Mouse (Mus musculus): ENCODE measurements around the gene Derl2. TPM values are rescaled to one million over a fixed set of nuclear protein-coding genes. Genes with fewer than 3 reads are reported as not detected.
A peak's percentile ranks its signal among the peaks of the same experiment; 100 is the strongest.

Derl2 gene
- 40.5 and 43.5 TPM in 2 replicates for polyA plus RNA-seq (2015; fragmentation: Nextera tagmentation; extraction: Ambion mirVana)

DNA sequence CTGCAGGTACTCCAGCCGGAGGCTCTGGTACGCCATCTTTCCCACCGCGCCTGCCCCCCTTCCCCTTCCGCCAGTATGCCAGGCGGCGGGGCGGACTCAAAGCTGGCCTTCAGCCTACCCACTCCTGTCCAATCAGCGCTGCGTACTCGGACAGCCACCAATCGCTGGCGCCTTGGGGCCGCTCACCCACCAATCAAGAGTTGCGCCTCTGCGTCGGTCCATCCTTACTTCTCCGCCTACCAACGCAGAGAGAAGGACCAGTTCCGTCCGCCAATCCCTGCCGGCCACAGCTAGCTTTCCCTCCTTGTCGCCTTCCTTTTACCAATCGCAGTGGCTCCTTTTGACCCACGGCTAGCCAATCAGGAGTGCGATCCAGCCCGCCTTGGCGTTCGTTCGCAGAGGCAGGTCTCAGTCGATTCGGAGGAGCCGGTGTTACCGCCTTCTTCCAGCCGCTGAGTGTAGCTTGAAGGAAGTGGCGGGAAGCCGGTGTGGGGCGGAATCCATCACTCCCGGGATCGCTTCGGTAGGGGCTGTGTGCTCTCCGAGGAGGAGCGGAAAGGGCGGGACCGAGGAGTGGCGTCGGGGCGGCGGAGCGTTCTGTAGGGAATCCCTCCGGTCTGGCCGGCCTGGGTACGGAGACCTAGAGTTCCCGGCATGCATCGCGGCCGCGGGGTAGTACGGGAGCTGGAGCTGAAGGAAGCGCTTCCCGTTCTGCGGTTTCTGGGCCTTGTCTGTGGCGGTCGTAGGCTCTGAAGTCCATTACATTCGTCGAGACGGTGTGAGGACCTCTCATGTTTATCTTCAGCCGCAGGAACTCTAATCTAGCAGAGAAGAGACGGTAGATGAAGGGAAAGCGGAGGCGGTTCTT lies at the start of gene Derl2, which contains the start of gene Mis12:
Gene Derl2, minus strand, starts transcription at position 641 of the 868 bp plus-strand sequence.
Gene Mis12, plus strand, starts transcription at position 411 of the 868 bp plus-strand sequence.
- Histone ChIP-seq H3K36me3 (peaks cover 12% of the 10 kb centered on the region; the same call in 1 of the 2 replicates), H3K9ac (peak within 1 kb of the TSS; percentile 93), H3K4me3 (replicated peaks) (peak within 1 kb of the TSS; percentile 99), H3K27me3 (no peaks in the 10 kb centered on the region), H3K4me2 (replicated peaks) (peak within 1 kb of the TSS; percentile 74), H3K27ac (replicated peaks) (peak within 1 kb of the TSS; percentile 97), H3K4me1 (peaks cover 21% of the 10 kb centered on the region), H3K9me3 (replicated peaks) (no peaks in the 10 kb centered on the region)
- WGBS = under 1% methylated on average over 71 of the region's 71 CpGs
- peak; percentile 100 for ATAC-seq (ENCODE audit: insufficient number of reproducible peaks, low FRiP score, low TSS enrichment, low read depth)

DNA sequence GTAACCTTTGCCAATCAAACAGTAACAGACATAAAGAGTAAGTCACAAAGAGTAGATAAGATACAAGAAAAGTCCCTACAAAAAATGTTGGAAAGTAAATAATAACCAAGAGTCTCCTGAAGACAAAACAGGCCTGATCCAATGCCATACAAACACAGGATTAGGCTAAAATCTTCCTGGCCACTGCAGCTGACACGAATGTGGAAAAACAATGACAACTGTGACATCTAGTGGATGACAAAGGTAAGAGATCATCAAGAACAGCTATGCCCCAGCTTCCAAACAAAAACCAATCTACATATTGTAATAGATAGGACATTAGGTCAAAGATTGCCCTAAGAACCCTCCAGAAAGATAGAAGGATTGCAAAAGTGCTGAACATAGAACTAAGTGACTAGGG lies 32.9 kb upstream of the Derl2 start:
- no peak for ATAC-seq (ENCODE audit: insufficient number of reproducible peaks, low FRiP score, low TSS enrichment, low read depth)
- H3K9ac ChIP-seq = no peak overlapping the region

DNA sequence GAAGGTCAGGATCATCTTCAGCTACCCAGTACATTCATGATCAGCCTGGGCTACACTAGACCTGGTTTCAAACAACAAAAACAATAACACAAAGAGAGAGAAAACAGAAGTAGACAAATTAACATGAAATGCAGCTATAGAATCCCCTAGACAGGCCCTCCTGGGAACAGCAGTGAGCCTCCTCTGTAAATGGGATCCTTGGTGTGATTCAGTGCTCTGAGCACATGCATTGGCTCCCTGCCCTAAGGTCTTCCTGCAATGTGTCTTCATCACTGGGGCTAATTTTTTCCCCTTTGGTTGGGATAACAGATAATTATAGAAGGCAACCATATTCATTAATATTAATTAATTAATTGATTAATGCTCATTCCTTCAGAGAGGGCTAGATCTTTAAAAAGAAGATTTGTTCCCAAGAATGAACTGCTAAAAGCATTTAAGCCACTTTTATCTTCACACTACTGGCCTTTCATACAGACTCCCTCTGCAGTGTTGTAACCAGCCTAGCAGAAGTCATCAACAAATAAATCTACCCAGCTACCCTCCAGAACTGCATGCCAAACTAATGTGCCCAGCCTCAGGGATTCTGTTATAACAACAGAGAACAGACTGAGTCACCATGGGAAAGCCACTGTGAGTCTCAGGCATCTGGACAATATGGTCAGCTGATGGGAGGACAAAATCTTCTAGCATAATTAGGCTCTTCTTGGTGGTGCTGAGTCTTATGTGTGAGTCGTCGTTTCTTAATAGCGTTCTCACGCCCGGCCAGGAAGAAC lies 20.1 kb upstream of the Derl2 start:
- no peak overlapping the region for H3K27ac ChIP-seq (replicated peaks)
- no peak overlapping the region for H3K9ac ChIP-seq
- ATAC-seq (ENCODE audit: insufficient number of reproducible peaks, low FRiP score, low TSS enrichment, low read depth) = no peak
- no peaks in the 10 kb centered on the region for H3K36me3 ChIP-seq
- H3K4me3 ChIP-seq (replicated peaks) = no peak overlapping the region
- H3K4me1 ChIP-seq = no peaks in the 10 kb centered on the region
- H3K9me3 ChIP-seq (replicated peaks) = no peaks in the 10 kb centered on the region
- no peak overlapping the region for H3K4me2 ChIP-seq (replicated peaks)
- WGBS = 93% methylated on average over 5 of the region's 5 CpGs
- no peaks in the 10 kb centered on the region for H3K27me3 ChIP-seq

More for the DNA sequence above, 32.9 kb upstream of the Derl2 start:
- Histone ChIP-seq H3K4me1 (no peaks in the 10 kb centered on the region), H3K4me3 (replicated peaks) (no peak overlapping the region), H3K36me3 (no peaks in the 10 kb centered on the region), H3K27ac (replicated peaks) (no peak overlapping the region), H3K4me2 (replicated peaks) (no peak overlapping the region), H3K27me3 (no peaks in the 10 kb centered on the region), H3K9me3 (replicated peaks) (no peaks in the 10 kb centered on the region)
- 0% methylated on average over 1 of the region's 1 CpGs for WGBS

DNA sequence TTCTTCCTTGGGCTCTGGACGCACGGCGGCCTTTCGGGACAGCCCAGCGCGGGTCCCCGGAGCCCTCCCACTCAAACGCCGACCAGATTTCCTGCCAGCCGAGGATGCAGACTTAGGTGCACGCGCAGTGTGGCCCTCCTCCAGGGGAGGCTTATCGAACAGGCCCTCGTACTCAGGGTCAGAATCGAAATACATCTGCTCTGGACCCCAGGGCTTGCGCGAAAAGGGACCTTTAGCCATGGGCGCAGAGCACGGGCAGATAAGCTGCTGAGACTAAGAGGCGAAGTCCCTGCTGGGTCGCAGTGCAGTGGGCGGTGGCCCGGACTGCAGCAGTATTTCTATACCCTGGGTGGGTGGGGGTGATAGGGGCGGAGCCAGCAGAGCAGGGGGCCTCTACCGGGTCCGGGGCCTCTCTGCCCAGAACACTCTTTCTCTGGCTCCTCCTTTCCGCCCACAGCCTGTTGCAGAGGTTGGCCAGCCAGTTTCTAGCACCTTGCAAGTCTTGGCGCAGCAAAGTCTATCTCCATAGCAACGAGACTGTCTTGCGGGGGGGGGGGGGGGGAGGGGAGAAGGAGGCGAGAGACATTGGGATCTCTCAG lies 13.6 kb upstream of the Derl2 start, which contains the start of gene 6330403K07Rik:
Gene 6330403K07Rik, minus strand, starts transcription at position 351 of the 599 bp plus-strand sequence.
- Histone ChIP-seq H3K4me1 (peaks cover 14% of the 10 kb centered on the region), H3K4me2 (replicated peaks) (peak within 1 kb of the TSS; percentile 81), H3K27ac (replicated peaks) (peak within 1 kb of the TSS; percentile 89), H3K9ac (peak within 1 kb of the TSS; percentile 41), H3K4me3 (replicated peaks) (peak within 1 kb of the TSS; percentile 55), H3K9me3 (replicated peaks) (no peaks in the 10 kb centered on the region), H3K36me3 (peaks cover under 1% of the 10 kb centered on the region; the same call in 1 of the 2 replicates), H3K27me3 (no peaks in the 10 kb centered on the region)
- ATAC-seq (ENCODE audit: insufficient number of reproducible peaks, low FRiP score, low TSS enrichment, low read depth) = peak; percentile 96
- under 1% methylated on average over 30 of the region's 31 CpGs for WGBS

- ATAC-seq (ENCODE audit: insufficient number of reproducible peaks, low FRiP score, low TSS enrichment, low read depth) = 0 out of 2 replicates have a peak, but pooled peaks have one; percentile 9
Measured at GRCm38 (mm10) chr11:71032491-71033162, 13.0 kb upstream of the Derl2 start.

DNA sequence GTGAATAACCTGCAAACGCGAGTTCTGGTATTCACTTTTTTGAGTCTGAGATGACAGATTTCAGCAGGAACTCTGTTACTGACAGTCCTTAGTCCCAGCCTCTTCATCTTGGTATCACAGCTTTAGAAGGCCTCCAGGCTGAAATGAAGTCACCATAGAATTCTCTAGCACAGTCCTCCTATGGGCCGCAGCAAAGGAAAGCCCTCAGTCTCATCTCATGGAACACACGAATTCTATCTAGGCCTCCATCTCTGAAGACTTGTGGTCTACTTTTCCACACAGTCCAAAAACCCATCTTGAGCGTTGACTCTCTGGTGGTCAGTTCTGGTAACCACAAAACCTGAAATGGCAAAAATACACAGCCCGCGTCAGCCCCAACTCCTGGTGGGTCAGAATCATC lies 12.4 kb upstream of the Derl2 start:
- H3K4me1 ChIP-seq = peaks cover 14% of the 10 kb centered on the region
- no peaks in the 10 kb centered on the region for H3K9me3 ChIP-seq (replicated peaks)
- peak overlapping the region; percentile 81 for H3K4me2 ChIP-seq (replicated peaks)
- 54% methylated on average over 7 of the region's 7 CpGs for WGBS
- H3K36me3 ChIP-seq = peaks cover 13% of the 10 kb centered on the region; the same call in 1 of the 2 replicates
- no peak for ATAC-seq (ENCODE audit: insufficient number of reproducible peaks, low FRiP score, low TSS enrichment, low read depth)
- H3K9ac ChIP-seq = peak overlapping the region; percentile 41
- H3K27ac ChIP-seq (replicated peaks) = peak overlapping the region; percentile 89
- H3K27me3 ChIP-seq = no peaks in the 10 kb centered on the region
- H3K4me3 ChIP-seq (replicated peaks) = peak overlapping the region; percentile 55

More at GRCm38 (mm10) chr11:71032491-71033162, 13.0 kb upstream of the Derl2 start:
- H3K36me3 ChIP-seq = peaks cover 7% of the 10 kb centered on the region; the same call in 1 of the 2 replicates
- peak overlapping the region; percentile 55 for H3K4me3 ChIP-seq (replicated peaks)
- H3K27me3 ChIP-seq = no peaks in the 10 kb centered on the region
- H3K4me1 ChIP-seq = peaks cover 14% of the 10 kb centered on the region
- H3K27ac ChIP-seq (replicated peaks) = peak overlapping the region; percentile 89
- peak overlapping the region; percentile 81 for H3K4me2 ChIP-seq (replicated peaks)
- WGBS = 3% methylated on average over 26 of the region's 26 CpGs
- peak overlapping the region; percentile 41 for H3K9ac ChIP-seq
- H3K9me3 ChIP-seq (replicated peaks) = no peaks in the 10 kb centered on the region

DNA sequence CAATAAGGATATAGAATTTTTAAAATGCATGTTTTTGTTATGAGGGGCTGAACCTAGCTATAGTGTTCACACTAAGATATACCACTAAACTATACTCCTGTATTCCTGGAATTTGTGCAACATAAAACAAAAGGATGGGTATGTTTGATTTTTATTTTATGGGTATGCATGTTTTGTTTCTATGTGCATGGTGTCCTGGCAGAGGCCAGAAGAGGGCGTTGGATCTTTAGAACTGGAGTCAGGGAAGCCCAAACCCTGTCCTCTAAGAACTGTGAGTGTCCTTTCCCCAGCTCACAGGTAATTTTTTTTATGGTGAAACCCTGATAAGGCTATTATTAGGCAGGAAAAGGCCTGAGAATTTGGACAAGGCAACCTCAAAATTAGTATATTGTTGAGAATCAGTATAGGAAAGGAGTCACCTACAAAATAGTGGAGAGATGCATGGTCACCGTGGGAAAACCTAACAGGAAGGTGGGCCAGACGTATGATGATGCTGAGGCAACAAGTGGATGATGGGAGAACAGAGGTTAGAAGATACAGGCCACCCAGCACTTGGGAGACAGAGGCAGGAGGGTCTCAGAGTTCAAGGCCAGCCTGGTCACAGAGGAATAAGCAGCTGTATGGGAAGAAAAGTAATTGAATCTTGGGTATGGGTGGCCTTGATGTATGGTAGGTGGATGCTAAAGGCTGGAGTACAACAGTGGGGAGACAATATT lies 9.9 kb upstream of the Derl2 start:
- H3K4me3 ChIP-seq (replicated peaks) = no peak overlapping the region
- H3K27me3 ChIP-seq = no peaks in the 10 kb centered on the region
- H3K36me3 ChIP-seq = peaks cover 35% of the 10 kb centered on the region
- WGBS = 73% methylated on average over 3 of the region's 3 CpGs
- H3K27ac ChIP-seq (replicated peaks) = no peak overlapping the region
- ATAC-seq (ENCODE audit: insufficient number of reproducible peaks, low FRiP score, low TSS enrichment, low read depth) = no peak
- no peak overlapping the region for H3K4me2 ChIP-seq (replicated peaks)
- H3K4me1 ChIP-seq = peaks cover 14% of the 10 kb centered on the region
- no peaks in the 10 kb centered on the region for H3K9me3 ChIP-seq (replicated peaks)
- no peak overlapping the region for H3K9ac ChIP-seq

DNA sequence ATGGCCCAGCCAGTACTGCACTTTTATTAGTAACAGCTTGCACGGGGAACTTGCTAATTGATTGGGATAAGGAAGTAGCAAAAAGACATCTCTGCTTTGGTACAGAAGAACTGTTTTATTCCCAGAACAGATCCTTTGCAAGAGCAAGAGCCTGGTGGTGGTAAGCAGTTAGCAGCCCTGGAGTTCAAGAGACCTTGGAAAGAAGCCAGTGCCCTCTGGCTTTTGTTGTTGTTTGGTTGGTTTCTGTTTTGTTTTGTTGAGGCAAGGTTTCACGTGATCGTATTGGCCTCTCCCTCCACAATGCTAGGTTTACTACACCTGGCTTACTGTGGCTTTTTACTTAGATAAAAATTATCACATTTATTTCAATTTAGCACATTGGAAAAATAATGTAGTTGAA lies 8.6 kb upstream of the Derl2 start:
- Histone ChIP-seq H3K4me2 (replicated peaks) (no peak overlapping the region), H3K9me3 (replicated peaks) (no peaks in the 10 kb centered on the region), H3K4me3 (replicated peaks) (no peak overlapping the region), H3K27ac (replicated peaks) (no peak overlapping the region), H3K27me3 (no peaks in the 10 kb centered on the region), H3K4me1 (peaks cover 6% of the 10 kb centered on the region), H3K9ac (no peak overlapping the region), H3K36me3 (peaks cover 39% of the 10 kb centered on the region)
- 69% methylated on average over 3 of the region's 3 CpGs for WGBS
- no peak for ATAC-seq (ENCODE audit: insufficient number of reproducible peaks, low FRiP score, low TSS enrichment, low read depth)

- Histone ChIP-seq H3K4me2 (replicated peaks) (peak overlapping the region; percentile 74), H3K9ac (peak overlapping the region; percentile 93), H3K36me3 (peaks cover 18% of the 10 kb centered on the region; the same call in 1 of the 2 replicates), H3K27me3 (no peaks in the 10 kb centered on the region), H3K4me1 (peaks cover 21% of the 10 kb centered on the region), H3K9me3 (replicated peaks) (no peaks in the 10 kb centered on the region), H3K4me3 (replicated peaks) (peak overlapping the region; percentile 99), H3K27ac (replicated peaks) (peak overlapping the region; percentile 89)
- 4% methylated on average over 28 of the region's 28 CpGs for WGBS
- no peak; the same call in 1 of the 2 replicates for ATAC-seq (ENCODE audit: insufficient number of reproducible peaks, low FRiP score, low TSS enrichment, low read depth)
Measured at GRCm38 (mm10) chr11:71018416-71019200, 1.0 kb downstream of the Derl2 start.
